Mouse (Mus musculus) CH12.LX (cell line): ENCODE measurements at regions not wholly inside any gene's neighbourhood (a gene's known extent, or its start where the extent isn't known, plus 50 kb on each side); places are given as distances from the start of the nearest gene placed in this dataset.

ENCODE experiments used
- DNase-seq: peaks from one replicate; pipeline ENCODE4 v3.0.0-alpha.2; 2013; ENCODE audit errors: extremely low read depth
- H3K27ac ChIP-seq: 2 replicates; pipeline ENCODE4 v1.5.1; 2012; ENCODE audit warnings: low read depth, mild to moderate bottlenecking, control low read depth, moderate library complexity; ENCODE audit not compliant: insufficient read depth
- H3K27me3 ChIP-seq: replicated peaks from 2 replicates; pipeline ENCODE3; 2012; ENCODE audit warnings: inconsistent platforms
- H3K36me3 ChIP-seq, 2 experiments: replicated peaks in 1 of 2; 2 replicates each; pipeline versions ENCODE3 to v1.6.1; 2012; ENCODE audit warnings: inconsistent platforms in 1 of 2, low read length in 1 of 2, mild to moderate bottlenecking in 1 of 2, mixed read lengths in 1 of 2, moderate library complexity in 1 of 2; ENCODE audit not compliant: control insufficient read depth in 1 of 2, insufficient read depth in 1 of 2
- H3K4me1 ChIP-seq, 2 experiments: 2 replicates each; pipeline ENCODE4 v1.6.1; 2012; ENCODE audit warnings: inconsistent platforms in 1 of 2, moderate library complexity in 1 of 2; ENCODE audit not compliant: insufficient read depth in 2 of 2, control insufficient read depth in 1 of 2
- H3K4me2 ChIP-seq: 2 replicates; pipeline ENCODE4 v1.6.1; 2012; ENCODE audit warnings: low read depth, mild to moderate bottlenecking, control low read depth; ENCODE audit not compliant: poor library complexity, insufficient read depth, severe bottlenecking
- H3K4me3 ChIP-seq, 3 experiments: fragments of 150-350 bp in 1 of 3; sonication (generic) in 1 of 3; replicated peaks in 1 of 3; 2 replicates each; pipeline versions ENCODE3 to v1.5.1; 2011 to 2012; ENCODE audit warnings: low read depth in 2 of 3, low read length in 2 of 3, mild to moderate bottlenecking in 2 of 3, moderate library complexity in 2 of 3, control low read depth in 1 of 3, improper control_type of control experiment in 1 of 3, inconsistent platforms in 1 of 3, mixed read lengths in 1 of 3; ENCODE audit not compliant: poor library complexity in 1 of 3
- H3K79me2 ChIP-seq: replicated peaks from 2 replicates; pipeline ENCODE4 v1.6.1; 2012; ENCODE audit warnings: mild to moderate bottlenecking, moderate library complexity; ENCODE audit not compliant: control insufficient read depth, poor library complexity, insufficient read depth, severe bottlenecking; ENCODE audit errors: extremely low read depth
- H3K9ac ChIP-seq: 2 replicates; pipeline ENCODE4 v1.6.1; 2012; ENCODE audit warnings: low read depth, mild to moderate bottlenecking, control low read depth, moderate library complexity; ENCODE audit not compliant: insufficient read depth
- H3K9me3 ChIP-seq: replicated peaks from 2 replicates; pipeline ENCODE3; 2012; ENCODE audit warnings: low read length, inconsistent platforms, mixed read lengths
- CHD1 ChIP-seq: IDR thresholded peaks from 2 replicates; pipeline ENCODE4 v1.6.1; 2012; ENCODE audit warnings: low read depth, low read length, improper control_type of control experiment, inconsistent platforms
- CHD2 ChIP-seq: IDR thresholded peaks from 2 replicates; pipeline ENCODE4 v1.6.1; 2011; ENCODE audit warnings: low read length, improper control_type of control experiment
- EP300 ChIP-seq: IDR thresholded peaks from 2 replicates; pipeline ENCODE4 v1.6.1; 2011; ENCODE audit warnings: low read length, improper control_type of control experiment
- MAX ChIP-seq: IDR thresholded peaks from 2 replicates; pipeline ENCODE4 v1.6.1; 2011; ENCODE audit warnings: low read length, improper control_type of control experiment
- MEF2A ChIP-seq: IDR thresholded peaks from 2 replicates; pipeline ENCODE4 v1.6.1; 2014; ENCODE audit warnings: low read depth, mild to moderate bottlenecking, inconsistent platforms, low read length, improper control_type of control experiment, borderline replicate concordance
- MXI1 ChIP-seq: IDR thresholded peaks from 2 replicates; pipeline ENCODE4 v1.6.1; 2011; ENCODE audit warnings: mild to moderate bottlenecking, low read depth, low read length, improper control_type of control experiment
- MYC ChIP-seq: IDR thresholded peaks from 2 replicates; pipeline ENCODE4 v1.6.1; 2011; ENCODE audit warnings: low read depth, mild to moderate bottlenecking, improper control_type of control experiment, low read length
- NELFE ChIP-seq: IDR thresholded peaks from 2 replicates; pipeline ENCODE4 v1.6.1; 2011; ENCODE audit warnings: low read depth, low read length, improper control_type of control experiment
- NRF1 ChIP-seq: IDR thresholded peaks from 2 replicates; pipeline ENCODE4 v1.6.1; 2014; ENCODE audit warnings: low read depth, mild to moderate bottlenecking, inconsistent platforms, low read length, improper control_type of control experiment, moderate library complexity
- POLR2A ChIP-seq: IDR thresholded peaks from 2 replicates; pipeline ENCODE4 v1.6.1; 2011; ENCODE audit warnings: low read depth, mild to moderate bottlenecking, improper control_type of control experiment, low read length
- POLR2AphosphoS2 ChIP-seq: IDR thresholded peaks from 2 replicates; pipeline ENCODE4 v1.6.1; 2011; ENCODE audit warnings: low read depth, low read length, improper control_type of control experiment
- RAD21 ChIP-seq: IDR thresholded peaks from 2 replicates; pipeline ENCODE4 v1.6.1; 2011; ENCODE audit warnings: low read depth, mild to moderate bottlenecking, low read length, improper control_type of control experiment, moderate library complexity
- RCOR1 ChIP-seq: conservative IDR thresholded peaks from 2 replicates; pipeline ENCODE4 v1.6.1; 2012; ENCODE audit warnings: low read depth, mild to moderate bottlenecking, inconsistent platforms, low read length, improper control_type of control experiment
- SIN3A ChIP-seq: IDR thresholded peaks from 2 replicates; pipeline ENCODE4 v1.6.1; 2012; ENCODE audit warnings: low read length, improper control_type of control experiment, inconsistent platforms
- SMC3 ChIP-seq: IDR thresholded peaks from 2 replicates; pipeline ENCODE4 v1.6.1; 2011; ENCODE audit warnings: low read depth, low read length, improper control_type of control experiment
- TBP ChIP-seq: conservative IDR thresholded peaks from 2 replicates; pipeline ENCODE4 v1.6.1; 2011; ENCODE audit warnings: low read depth, low read length, improper control_type of control experiment
- USF2 ChIP-seq: conservative IDR thresholded peaks from 2 replicates; pipeline ENCODE4 v1.6.1; 2011; ENCODE audit warnings: low read depth, low read length, improper control_type of control experiment
- ZC3H11A ChIP-seq: IDR thresholded peaks from 2 replicates; pipeline ENCODE4 v1.6.1; 2012; ENCODE audit warnings: low read depth, mild to moderate bottlenecking, inconsistent platforms, low read length, improper control_type of control experiment
- ZNF384 ChIP-seq: IDR thresholded peaks from 2 replicates; pipeline ENCODE4 v1.6.1; 2012; ENCODE audit warnings: low read depth, low read length, improper control_type of control experiment, inconsistent platforms
- dilution Hi-C: fragments of 300-500 bp; cut with MboI; formaldehyde crosslinking; loops from 2 replicates; pipeline ENCODE4 v1.14.3; 2020; ENCODE audit warnings: low sequenced_read_pairs; ENCODE audit not compliant: extremely low pct_unique_long_range_greater_than_20kb, extremely low pct_ligation_motif_present
- in situ Hi-C: fragments of 300-500 bp; cut with MboI; formaldehyde crosslinking; loops from 3 replicates; pipeline ENCODE4 v1.14.3; 2019; ENCODE audit warnings: low sequenced_read_pairs, low pct_ligation_motif_present, low pct_unique_long_range_greater_than_20kb, mixed read lengths

GRCm38 (mm10) chr6:117114859-117115258, 53.5 kb upstream of the Cxcl12 start:
- H3K9me3 ChIP-seq = no peaks in the 10 kb centered on the region
- no peak for DNase-seq
- in situ Hi-C loops (no loop called here), dilution Hi-C loops (no loop called here)
- H3K36me3 ChIP-seq = no peaks in the 10 kb centered on the region
- H3K4me2 ChIP-seq = no peak overlapping the region
- no peak overlapping the region for H3K4me3 ChIP-seq
- no peak overlapping the region for H3K9ac ChIP-seq
- no peak overlapping the region for H3K27ac ChIP-seq
- no peaks in the 10 kb centered on the region for H3K4me1 ChIP-seq
- TF ChIP-seq MXI1 (no peak), MEF2A (no peak), SIN3A (no peak), EP300 (no peak), POLR2A (no peak), ZNF384 (no peak), POLR2AphosphoS2 (no peak), ZC3H11A (no peak), NRF1 (no peak), TBP (no peak), CHD1 (no peak), CHD2 (no peak), RAD21 (no peak), USF2 (no peak), NELFE (no peak), MYC (no peak), RCOR1 (no peak)
- H3K79me2 ChIP-seq = no peaks in the 10 kb centered on the region
- H3K27me3 ChIP-seq = peaks cover 90% of the 10 kb centered on the region

GRCm38 (mm10) chr6:117118081-117118480, 50.3 kb upstream of the Cxcl12 start:
- TF ChIP-seq MAX (no peak), SMC3 (no peak), POLR2AphosphoS2 (no peak), SIN3A (no peak), RAD21 (no peak)
- in situ Hi-C loops = no loop called here
- no peaks in the 10 kb centered on the region for H3K4me1 ChIP-seq
- no peaks in the 10 kb centered on the region for H3K36me3 ChIP-seq
- peaks cover 87% of the 10 kb centered on the region for H3K27me3 ChIP-seq
- no peak overlapping the region for H3K4me3 ChIP-seq
- H3K79me2 ChIP-seq = no peaks in the 10 kb centered on the region
- no peak for DNase-seq
- dilution Hi-C loops = no loop called here
- no peak overlapping the region for H3K4me2 ChIP-seq
- no peak overlapping the region for H3K27ac ChIP-seq
- H3K9me3 ChIP-seq = no peaks in the 10 kb centered on the region
- no peak overlapping the region for H3K9ac ChIP-seq
